Mouse (Mus musculus) forebrain, embryonic 15.5 days (tissue): Measurements from ENCODE around the gene 4930447F04Rik. TPM values are rescaled to one million over a fixed set of nuclear protein-coding genes. Genes with fewer than 3 reads are reported as not detected.

Source experiments
- ATAC-seq: fragments of 200-750 bp; cut with Nextera tagmentation; replicated peaks from 2 replicates; pipeline ENCODE4 v1.8.0; 2017; ENCODE audit warnings: mild to moderate bottlenecking, moderate TSS enrichment, moderate library complexity
- H3K27ac ChIP-seq: fragments of 300-500 bp; sonication (generic); replicated peaks from 2 replicates; pipeline ENCODE4 v1.5.1; 2015; ENCODE audit warnings: mild to moderate bottlenecking, inconsistent platforms
- H3K27me3 ChIP-seq: fragments of 300-500 bp; sonication (generic); 2 replicates; pipeline ENCODE4 v1.6.1; 2015; ENCODE audit warnings: inconsistent platforms
- H3K36me3 ChIP-seq: fragments of 300-500 bp; sonication (generic); 2 replicates; pipeline ENCODE4 v1.6.1; 2015; ENCODE audit warnings: mild to moderate bottlenecking, inconsistent platforms
- H3K4me1 ChIP-seq: fragments of 300-500 bp; sonication (generic); 2 replicates; pipeline ENCODE4 v1.6.1; 2015; ENCODE audit warnings: inconsistent platforms
- H3K4me2 ChIP-seq: fragments of 300-500 bp; sonication (generic); replicated peaks from 2 replicates; pipeline ENCODE4 v1.6.1; 2015; ENCODE audit warnings: mild to moderate bottlenecking, inconsistent platforms
- H3K4me3 ChIP-seq: fragments of 300-500 bp; sonication (generic); 2 replicates; pipeline ENCODE4 v1.5.1; 2015; ENCODE audit warnings: mild to moderate bottlenecking, inconsistent platforms
- H3K9ac ChIP-seq: fragments of 300-500 bp; sonication (generic); replicated peaks from 2 replicates; pipeline ENCODE4 v1.6.1; 2015; ENCODE audit warnings: mild to moderate bottlenecking, inconsistent platforms
- H3K9me3 ChIP-seq: fragments of 300-500 bp; sonication (generic); 2 replicates; pipeline ENCODE4 v1.6.1; 2016; ENCODE audit warnings: inconsistent platforms
- WGBS: fragments of 180-500 bp; shearing (Covaris S2); methylation state at CpG from one replicate; pipeline ENCODE4 v1.1.7; 2015; ENCODE audit warnings: mixed read lengths; 5-methylcytosine and 5-hydroxymethylcytosine counted together
- polyA plus RNA-seq: library from polyadenylated mRNA; unstranded; fragments of >200 nt; fragmentation: Nextera tagmentation; extraction: Ambion mirVana; gene quantifications from 2 replicates; pipeline ENCODE4 v1.2.1, GENCODE M21; 2015

The 4930447F04Rik gene
- not detected in 2 replicates for polyA plus RNA-seq

DNA sequence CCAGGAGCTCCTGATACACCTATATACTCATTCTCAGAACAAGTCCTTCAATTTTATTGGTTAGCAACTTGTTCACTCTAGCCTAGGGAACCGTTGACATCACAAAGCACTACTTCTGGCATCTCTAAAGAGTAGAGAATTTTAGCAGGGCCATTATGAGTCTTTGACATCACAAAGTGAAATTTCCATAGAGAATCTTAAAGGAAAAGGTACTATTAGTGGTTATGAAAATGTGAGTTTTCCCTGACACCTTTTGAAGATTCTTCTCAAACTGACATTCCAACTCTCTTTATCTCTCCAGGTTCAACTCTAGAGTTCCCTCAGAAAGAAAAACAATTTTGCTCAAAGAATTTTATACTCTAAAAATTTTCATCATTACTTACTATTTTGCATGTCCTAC is at the start of gene 4930447F04Rik:
4930447F04Rik (minus strand) TSS at position 101 of the 400 bp plus-strand sequence.
- no peaks in the 10 kb centered on the region for H3K27me3 ChIP-seq
- ATAC-seq = no peak
- H3K9ac ChIP-seq = no peak within 1 kb of the TSS
- H3K27ac ChIP-seq = no peak within 1 kb of the TSS
- no peak within 1 kb of the TSS for H3K4me2 ChIP-seq
- WGBS = 83% methylated on average over 1 of the region's 1 CpGs
- H3K36me3 ChIP-seq = no peaks in the 10 kb centered on the region
- H3K4me1 ChIP-seq = no peaks in the 10 kb centered on the region
- no peaks in the 10 kb centered on the region for H3K9me3 ChIP-seq
- H3K4me3 ChIP-seq = no peak within 1 kb of the TSS
